Mouse (Mus musculus): ENCODE results near the gene Arpc5l. TPM values are rescaled to one million over a fixed set of nuclear protein-coding genes. Genes with fewer than 3 reads are reported as not detected.

Gene Arpc5l
- 108 and 112 TPM in 2 replicates for polyA plus RNA-seq (2012; rRNA removed)

DNA sequence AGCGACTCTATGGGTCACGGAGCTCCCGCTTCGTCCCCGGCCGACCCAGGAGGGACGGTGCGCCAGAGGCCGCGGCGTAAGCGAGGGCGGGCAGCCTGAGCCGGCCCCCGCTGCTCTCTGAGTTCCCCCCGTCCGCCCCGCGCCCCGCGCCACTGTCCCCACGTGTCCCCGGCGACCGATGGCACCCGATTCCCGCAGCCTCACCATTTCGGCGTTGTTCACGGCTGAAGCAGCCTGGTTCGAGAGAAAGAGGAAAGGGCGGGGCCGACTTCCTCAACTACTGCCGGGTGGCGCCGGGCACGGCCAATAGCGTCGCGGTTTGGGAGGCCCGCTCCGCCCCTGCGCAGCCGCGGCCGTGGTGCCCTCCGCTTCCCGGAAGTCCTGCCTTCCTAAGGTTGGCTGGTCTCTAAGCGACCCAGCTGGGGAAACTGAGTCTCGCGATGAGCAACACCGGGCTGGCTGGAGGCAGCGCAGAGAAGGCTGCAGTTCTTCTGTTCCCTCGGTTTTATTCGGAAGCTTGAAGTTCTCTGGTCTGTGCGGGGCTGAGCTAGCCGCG, at the start of gene Arpc5l:
Gene Arpc5l, plus strand, starts transcription at position 469 of the 556 bp plus-strand sequence.
- H3K27ac ChIP-seq (ENCODE audit: insufficient read depth, low read length): no peak within 1 kb of the TSS
- peak within 1 kb of the TSS; percentile 59 for H3K4me3 ChIP-seq (ENCODE audit: insufficient read depth, low read length)
- peaks cover 4% of the 10 kb centered on the region; the same call in 1 of the 2 replicates for H3K4me1 ChIP-seq (ENCODE audit: control insufficient read depth, insufficient read depth, low read length)
- TF ChIP-seq CTCF (IDR thresholded peaks at IDR 0.05; ENCODE audit: extremely low read depth, insufficient read depth, low read length) (no peak), POLR2A (IDR thresholded peaks at IDR 0.05; ENCODE audit: extremely low read depth, insufficient read depth, low read length) (peak; percentile 49; the same call in 1 of the 2 replicates)

DNA sequence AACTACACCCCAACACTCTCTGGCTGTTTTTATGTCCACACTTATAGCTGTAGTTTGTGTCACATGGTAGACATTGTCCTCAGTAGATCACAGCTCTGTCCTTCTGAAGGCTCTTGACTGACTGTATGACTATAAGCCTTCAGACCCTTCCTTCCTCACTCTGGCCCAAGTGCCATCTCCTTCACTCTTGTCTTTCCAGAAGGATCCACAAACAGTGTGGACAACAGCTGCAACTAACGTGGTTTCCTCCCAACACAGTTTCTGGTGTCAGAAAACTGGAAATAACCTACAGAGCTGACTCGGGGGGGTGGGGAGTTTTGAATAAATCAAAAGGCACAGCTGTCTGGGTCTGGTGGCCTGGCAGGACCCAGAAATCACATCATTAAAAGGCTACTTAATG, 49.1 kb upstream of the Arpc5l start:
- Histone ChIP-seq H3K4me3 (ENCODE audit: insufficient read depth, low read length) (no peak overlapping the region), H3K27ac (ENCODE audit: insufficient read depth, low read length) (no peak overlapping the region), H3K4me1 (ENCODE audit: control insufficient read depth, insufficient read depth, low read length) (no peaks in the 10 kb centered on the region)
- no peak for TF ChIP-seq CTCF (IDR thresholded peaks at IDR 0.05; ENCODE audit: extremely low read depth, insufficient read depth, low read length)
- no peak for TF ChIP-seq POLR2A (IDR thresholded peaks at IDR 0.05; ENCODE audit: extremely low read depth, insufficient read depth, low read length)

DNA sequence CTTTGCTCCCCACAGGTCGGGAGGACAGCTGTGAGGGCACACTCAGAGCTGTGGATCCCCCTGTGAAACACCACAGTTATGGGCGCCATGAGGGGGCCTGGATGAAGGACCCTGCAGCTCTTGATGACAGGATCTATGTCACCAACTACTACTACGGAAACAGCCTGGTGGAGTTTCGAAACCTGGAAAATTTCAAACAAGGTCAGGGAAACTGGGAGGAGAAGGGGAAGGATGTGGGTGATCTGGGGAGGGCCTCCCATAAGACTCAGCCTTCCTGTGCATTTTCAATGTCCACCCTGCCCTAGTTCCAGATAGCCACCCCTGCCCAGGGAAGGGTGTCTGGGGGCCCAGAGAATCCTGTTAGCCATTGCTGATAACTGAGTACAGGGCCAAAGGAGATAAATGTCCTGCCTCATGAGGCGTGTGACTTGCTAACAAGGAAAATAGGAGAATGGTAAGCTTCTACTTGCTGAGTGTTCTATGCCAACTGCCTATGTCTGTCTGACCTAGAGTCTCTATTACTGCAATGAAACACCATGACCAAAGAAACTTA, 47.4 kb upstream of the Arpc5l start:
- H3K4me1 ChIP-seq (ENCODE audit: control insufficient read depth, insufficient read depth, low read length): no peaks in the 10 kb centered on the region
- H3K27ac ChIP-seq (ENCODE audit: insufficient read depth, low read length): no peak overlapping the region
- H3K4me3 ChIP-seq (ENCODE audit: insufficient read depth, low read length): no peak overlapping the region
- TF ChIP-seq CTCF (IDR thresholded peaks at IDR 0.05; ENCODE audit: extremely low read depth, insufficient read depth, low read length): no peak

DNA sequence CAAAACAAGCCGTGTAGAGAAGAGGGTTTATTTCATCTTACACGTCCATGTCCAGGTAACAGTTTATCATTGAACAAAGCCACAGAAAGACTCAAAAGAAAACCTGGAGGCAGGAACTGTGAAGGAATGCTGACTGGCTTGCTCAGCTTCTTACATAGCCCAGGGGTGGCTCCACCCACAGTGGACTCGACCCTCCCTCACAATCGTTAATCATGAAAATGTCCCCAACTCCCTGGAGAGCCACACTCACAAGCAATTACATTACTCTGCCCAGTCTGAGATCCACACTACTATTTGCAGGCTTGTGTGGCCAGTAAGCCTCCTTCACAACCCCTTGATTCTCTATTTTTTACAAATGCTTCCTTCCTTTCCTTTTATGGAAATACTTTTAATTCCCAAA, 41.0 kb upstream of the Arpc5l start:
- TF ChIP-seq CTCF (IDR thresholded peaks at IDR 0.05; ENCODE audit: extremely low read depth, insufficient read depth, low read length) (no peak), POLR2A (IDR thresholded peaks at IDR 0.05; ENCODE audit: extremely low read depth, insufficient read depth, low read length) (no peak)
- no peaks in the 10 kb centered on the region for H3K4me1 ChIP-seq (ENCODE audit: control insufficient read depth, insufficient read depth, low read length)
- H3K27ac ChIP-seq (ENCODE audit: insufficient read depth, low read length): no peak overlapping the region
- no peak overlapping the region for H3K4me3 ChIP-seq (ENCODE audit: insufficient read depth, low read length)

DNA sequence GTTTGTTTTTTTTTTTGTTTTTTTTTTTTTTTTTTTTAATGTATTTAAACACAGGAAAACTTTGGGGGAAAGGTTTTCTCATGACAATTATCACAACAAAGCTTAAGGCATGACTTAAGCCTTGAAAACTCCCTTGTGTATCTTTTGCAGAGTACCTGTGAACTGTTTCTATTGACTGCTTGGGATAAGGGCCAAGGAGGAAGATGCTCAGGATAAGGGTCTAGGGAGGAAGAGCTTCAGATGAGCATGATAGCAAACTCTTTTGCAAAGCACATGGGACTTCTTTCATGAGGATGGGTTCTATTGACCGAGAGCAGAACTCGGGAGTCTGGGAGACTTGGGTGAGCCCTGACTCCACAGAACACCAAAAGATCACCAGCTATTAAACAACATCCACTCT, 35.5 kb upstream of the Arpc5l start:
- Histone ChIP-seq H3K4me1 (ENCODE audit: control insufficient read depth, insufficient read depth, low read length) (no peaks in the 10 kb centered on the region), H3K4me3 (ENCODE audit: insufficient read depth, low read length) (no peak overlapping the region), H3K27ac (ENCODE audit: insufficient read depth, low read length) (no peak overlapping the region)
- TF ChIP-seq CTCF (IDR thresholded peaks at IDR 0.05; ENCODE audit: extremely low read depth, insufficient read depth, low read length) (no peak), POLR2A (IDR thresholded peaks at IDR 0.05; ENCODE audit: extremely low read depth, insufficient read depth, low read length) (no peak)

GRCm38 (mm10) chr2:38970057-38970456, 35.1 kb upstream of the Arpc5l start:
- TF ChIP-seq CTCF (IDR thresholded peaks at IDR 0.05; ENCODE audit: extremely low read depth, insufficient read depth, low read length): no peak
- TF ChIP-seq POLR2A (IDR thresholded peaks at IDR 0.05; ENCODE audit: extremely low read depth, insufficient read depth, low read length): no peak
- Histone ChIP-seq H3K4me1 (ENCODE audit: control insufficient read depth, insufficient read depth, low read length) (no peaks in the 10 kb centered on the region), H3K4me3 (ENCODE audit: insufficient read depth, low read length) (no peak overlapping the region), H3K27ac (ENCODE audit: insufficient read depth, low read length) (no peak overlapping the region)

GRCm38 (mm10) chr2:38973223-38973622, 31.9 kb upstream of the Arpc5l start:
- no peak overlapping the region for H3K27ac ChIP-seq (ENCODE audit: insufficient read depth, low read length)
- no peak for TF ChIP-seq CTCF (IDR thresholded peaks at IDR 0.05; ENCODE audit: extremely low read depth, insufficient read depth, low read length)
- TF ChIP-seq POLR2A (IDR thresholded peaks at IDR 0.05; ENCODE audit: extremely low read depth, insufficient read depth, low read length): no peak
- H3K4me3 ChIP-seq (ENCODE audit: insufficient read depth, low read length): no peak overlapping the region
- H3K4me1 ChIP-seq (ENCODE audit: control insufficient read depth, insufficient read depth, low read length): peaks cover 1% of the 10 kb centered on the region; the same call in 1 of the 2 replicates

DNA sequence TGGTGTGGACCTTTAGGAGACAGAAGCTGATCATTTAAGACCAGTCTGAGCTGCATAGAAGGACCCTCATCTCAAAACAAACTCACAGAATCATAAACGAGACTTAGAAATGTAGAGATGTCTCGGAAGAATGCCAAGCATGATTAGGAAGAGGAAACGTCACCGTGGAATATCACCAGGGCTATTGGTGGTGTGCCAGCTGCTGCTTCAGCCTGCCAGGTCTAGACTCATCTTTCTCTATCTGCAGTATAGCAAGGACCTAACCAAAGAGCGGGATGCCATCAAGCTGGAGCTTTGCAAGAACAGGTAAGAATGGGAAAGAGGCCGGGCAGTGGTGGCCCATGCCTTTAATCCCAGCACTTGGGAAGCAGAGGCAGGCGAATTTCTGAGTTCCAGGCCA, 31.4 kb upstream of the Arpc5l start:
- H3K27ac ChIP-seq (ENCODE audit: insufficient read depth, low read length): no peak overlapping the region
- peaks cover 1% of the 10 kb centered on the region; the same call in 1 of the 2 replicates for H3K4me1 ChIP-seq (ENCODE audit: control insufficient read depth, insufficient read depth, low read length)
- TF ChIP-seq CTCF (IDR thresholded peaks at IDR 0.05; ENCODE audit: extremely low read depth, insufficient read depth, low read length): no peak
- no peak for TF ChIP-seq POLR2A (IDR thresholded peaks at IDR 0.05; ENCODE audit: extremely low read depth, insufficient read depth, low read length)
- H3K4me3 ChIP-seq (ENCODE audit: insufficient read depth, low read length): no peak overlapping the region

GRCm38 (mm10) chr2:38974171-38974570, 31.0 kb upstream of the Arpc5l start:
- Histone ChIP-seq H3K27ac (ENCODE audit: insufficient read depth, low read length) (no peak overlapping the region), H3K4me1 (ENCODE audit: control insufficient read depth, insufficient read depth, low read length) (peaks cover 1% of the 10 kb centered on the region; the same call in 1 of the 2 replicates), H3K4me3 (ENCODE audit: insufficient read depth, low read length) (no peak overlapping the region)
- no peak for TF ChIP-seq CTCF (IDR thresholded peaks at IDR 0.05; ENCODE audit: extremely low read depth, insufficient read depth, low read length)
- TF ChIP-seq POLR2A (IDR thresholded peaks at IDR 0.05; ENCODE audit: extremely low read depth, insufficient read depth, low read length): no peak

DNA sequence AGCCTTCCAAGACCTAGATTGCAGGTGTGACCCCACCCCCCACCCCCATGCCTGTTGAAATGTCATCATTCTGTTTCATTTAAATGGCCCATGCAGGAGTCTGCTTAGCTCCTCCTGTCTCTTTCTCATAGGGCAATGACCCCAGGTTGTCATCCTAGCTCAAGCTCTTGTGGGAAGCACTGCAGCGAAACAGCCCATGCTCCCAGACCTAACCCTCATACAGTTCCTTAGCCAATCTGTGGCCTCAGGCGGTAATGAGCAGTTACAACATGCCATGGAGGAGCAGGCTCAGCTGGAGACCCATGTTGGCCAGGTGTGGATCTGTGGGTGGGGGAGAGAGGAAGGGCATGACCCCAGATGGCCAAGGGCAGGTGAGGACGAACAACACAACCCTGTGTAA, 30.0 kb upstream of the Arpc5l start:
- TF ChIP-seq CTCF (IDR thresholded peaks at IDR 0.05; ENCODE audit: extremely low read depth, insufficient read depth, low read length) (no peak), POLR2A (IDR thresholded peaks at IDR 0.05; ENCODE audit: extremely low read depth, insufficient read depth, low read length) (no peak)
- Histone ChIP-seq H3K4me1 (ENCODE audit: control insufficient read depth, insufficient read depth, low read length) (peaks cover 1% of the 10 kb centered on the region; the same call in 1 of the 2 replicates), H3K4me3 (ENCODE audit: insufficient read depth, low read length) (no peak overlapping the region), H3K27ac (ENCODE audit: insufficient read depth, low read length) (no peak overlapping the region)
